Mouse (Mus musculus): Measurements from ENCODE around the gene Zmynd8.

DNA sequence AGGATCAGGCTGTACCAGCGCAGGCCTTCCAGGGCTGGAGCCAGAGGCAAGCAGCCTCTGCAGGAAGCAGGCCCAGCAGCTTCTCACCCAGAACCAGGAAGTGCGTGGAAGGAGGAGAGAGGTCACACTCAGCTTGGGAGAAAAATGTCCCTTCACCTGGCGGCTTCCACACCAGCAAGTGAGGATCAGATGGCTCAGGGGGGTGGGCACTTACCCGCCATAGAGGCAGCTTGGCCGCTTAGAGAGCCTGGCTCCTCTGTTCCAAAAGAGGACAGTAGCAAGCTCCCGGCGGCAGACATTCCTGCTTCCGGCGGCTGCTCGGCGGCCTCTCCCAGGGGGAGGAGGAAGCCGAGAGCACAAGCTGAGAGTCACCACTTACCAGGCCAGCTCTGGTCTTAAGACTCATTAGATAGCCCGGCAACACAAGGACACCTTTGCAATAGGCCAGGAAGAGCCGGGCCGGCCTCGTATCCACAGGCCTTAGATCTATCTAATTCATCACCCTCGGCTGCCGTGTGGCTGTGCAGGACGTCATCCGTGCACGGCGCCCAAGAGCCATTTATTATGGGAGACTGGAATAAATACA, 40.9 kb downstream of the Zmynd8 start:
- TF ChIP-seq MYC (IDR thresholded peaks at IDR 0.05; ENCODE audit: low read depth, low read length) (no peak), ETS1 (IDR thresholded peaks at IDR 0.05; ENCODE audit: low read depth, low read length) (no peak), EP300 (IDR thresholded peaks at IDR 0.05; ENCODE audit: low read depth in 1 of 2, low read length in 2 of 2) (no peak), NELFE (IDR thresholded peaks at IDR 0.05; ENCODE audit: low read depth, low read length) (no peak), ZC3H11A (IDR thresholded peaks at IDR 0.05; ENCODE audit: low read depth, low read length) (no peak)

All from MEL (cell line).